Mouse (Mus musculus) cerebellum, adult 18-20 months (tissue): ENCODE measurements at regions not wholly inside any gene's neighbourhood (a gene's known extent, or its start where the extent isn't known, plus 50 kb on each side); places are given as distances from the start of the nearest gene placed in this dataset.

ENCODE experiments used
- DNase-seq, 2 experiments: peaks; one replicate each; pipeline ENCODE4 v3.0.0; 2021

DNA sequence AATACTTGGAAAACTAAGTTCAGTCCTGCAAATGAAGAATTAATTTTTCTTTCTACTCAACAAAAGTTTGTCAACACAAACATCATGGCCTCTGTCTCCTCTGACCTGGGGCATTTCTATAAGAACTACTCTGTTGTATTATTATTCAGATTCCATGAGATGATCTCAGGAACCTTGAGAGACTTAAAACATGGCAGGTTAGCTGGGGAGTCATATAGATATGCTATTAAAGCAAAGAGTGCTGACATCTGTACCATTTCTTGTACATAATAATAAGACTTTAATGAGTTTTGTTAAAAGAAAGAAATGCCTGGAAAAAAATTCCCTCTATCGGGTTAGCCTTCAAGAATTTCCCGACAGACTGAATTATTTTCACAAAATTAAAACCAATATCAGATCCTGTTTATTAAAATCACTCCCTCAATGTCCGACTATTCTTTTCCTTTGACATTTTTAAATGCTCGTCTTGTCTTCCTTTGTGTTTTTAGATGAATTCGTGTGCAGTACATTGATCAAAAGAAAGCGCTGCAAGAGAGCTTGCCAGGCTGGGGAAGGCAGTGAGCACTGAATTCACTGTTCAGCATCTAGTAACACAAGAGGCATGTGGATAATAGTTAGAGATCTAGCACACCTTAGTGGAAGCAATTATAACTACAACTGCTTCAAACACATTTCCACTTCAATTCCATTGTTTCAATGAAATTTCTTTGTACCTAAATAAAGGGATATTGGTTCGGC, 145.0 kb upstream of the Cxadr start:
- peak; percentile 25 to 37 for DNase-seq

GRCm38 (mm10) chr16:78153899-78154605, 147.2 kb upstream of the Cxadr start:
- no peak for DNase-seq

DNA sequence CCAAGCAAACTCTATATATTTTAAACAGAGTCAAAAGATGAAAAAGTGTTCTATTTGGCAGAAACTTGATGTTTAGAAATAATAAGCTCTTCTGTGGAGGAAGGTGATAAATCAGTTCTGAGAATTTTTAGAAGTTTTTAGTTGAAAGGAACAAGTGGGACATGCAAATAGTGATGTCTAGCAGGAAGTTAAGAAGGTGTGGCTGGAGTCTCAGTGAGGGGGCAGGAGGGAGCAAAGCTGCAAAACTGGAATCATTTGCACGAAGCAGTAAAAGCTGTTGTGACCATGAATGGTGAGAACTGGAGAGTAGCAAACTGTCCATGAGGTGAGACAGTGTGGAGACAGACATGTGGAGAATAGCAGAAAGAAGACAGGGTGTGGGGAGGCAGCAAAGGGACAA, 157.1 kb upstream of the Cxadr start:
- DNase-seq, result no peak

DNA sequence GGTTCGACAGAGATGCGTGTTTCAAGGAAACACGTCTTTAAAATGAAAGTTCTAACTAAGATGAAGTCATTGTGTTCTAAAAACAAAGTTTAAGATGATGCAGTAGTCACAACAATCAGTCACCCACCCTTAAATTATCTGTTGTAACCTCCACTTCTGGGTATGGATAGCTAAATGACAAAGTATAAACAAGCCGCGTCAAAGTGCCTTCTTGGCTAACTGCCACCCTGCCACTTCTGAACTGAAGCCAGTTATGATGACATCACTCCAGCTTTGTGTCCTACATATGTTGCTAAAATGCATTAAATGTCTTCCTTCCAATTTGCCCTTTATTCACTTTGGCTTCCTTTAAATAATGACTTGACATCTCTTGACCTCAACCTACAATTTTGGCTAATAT, 165.8 kb upstream of the Cxadr start:
- no peak for DNase-seq

- no peak for DNase-seq
Observed at GRCm38 (mm10) chr16:78134531-78134930, 166.8 kb upstream of the Cxadr start.

- no peak for DNase-seq
Observed at GRCm38 (mm10) chr16:78121668-78122067, 179.6 kb upstream of the Cxadr start.

GRCm38 (mm10) chr16:78120346-78120899, 180.9 kb upstream of the Cxadr start:
- DNase-seq, result peak; percentile 14 to 18

GRCm38 (mm10) chr16:78104246-78104645, 197.0 kb upstream of the Cxadr start:
- no peak for DNase-seq

DNA sequence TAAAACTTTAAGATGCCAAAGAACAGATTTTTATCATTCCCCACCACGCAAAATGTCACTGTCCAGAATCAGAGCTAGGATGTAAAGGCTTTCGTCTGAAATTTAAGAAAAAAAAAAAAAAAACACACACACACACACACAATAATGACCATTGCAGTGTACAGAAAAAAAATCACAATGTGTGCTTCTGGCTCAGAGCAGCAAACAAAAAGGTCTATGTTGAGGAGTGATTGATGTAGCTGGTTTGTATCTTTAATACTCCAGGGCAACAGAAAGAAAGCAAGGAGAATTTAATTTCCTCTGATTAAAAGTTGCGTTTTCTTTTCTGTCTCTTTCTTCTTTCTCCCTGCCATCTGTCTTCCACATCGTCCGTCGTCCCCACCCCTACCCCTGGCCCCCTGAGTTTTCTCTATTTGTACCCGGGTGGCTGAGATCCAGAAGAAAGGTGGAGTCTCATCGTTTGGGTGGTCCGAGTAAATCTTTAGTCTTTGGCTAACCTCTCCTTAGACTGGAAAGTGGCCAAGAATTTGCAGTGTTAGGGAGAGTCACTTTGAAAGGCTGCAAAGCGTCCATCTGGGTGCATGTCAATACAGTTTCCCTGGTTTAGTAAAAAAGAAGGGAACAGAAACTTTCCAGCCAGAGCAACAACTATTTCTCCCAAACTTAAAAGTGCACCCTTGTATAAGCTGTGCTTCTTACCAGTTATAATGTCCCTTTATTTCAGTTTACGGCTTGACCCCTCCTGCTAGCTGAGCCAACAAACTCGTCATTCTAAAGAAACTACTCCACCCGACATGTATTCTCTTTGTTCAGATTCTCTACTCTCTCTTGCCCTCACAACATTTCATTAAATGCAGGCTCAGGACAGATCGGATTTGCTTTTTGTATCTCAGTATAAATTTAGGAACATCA, 199.6 kb upstream of the Cxadr start:
- DNase-seq, result no peak

- DNase-seq, result no peak
Observed at GRCm38 (mm10) chr16:78099842-78100241, 201.4 kb upstream of the Cxadr start.

DNA sequence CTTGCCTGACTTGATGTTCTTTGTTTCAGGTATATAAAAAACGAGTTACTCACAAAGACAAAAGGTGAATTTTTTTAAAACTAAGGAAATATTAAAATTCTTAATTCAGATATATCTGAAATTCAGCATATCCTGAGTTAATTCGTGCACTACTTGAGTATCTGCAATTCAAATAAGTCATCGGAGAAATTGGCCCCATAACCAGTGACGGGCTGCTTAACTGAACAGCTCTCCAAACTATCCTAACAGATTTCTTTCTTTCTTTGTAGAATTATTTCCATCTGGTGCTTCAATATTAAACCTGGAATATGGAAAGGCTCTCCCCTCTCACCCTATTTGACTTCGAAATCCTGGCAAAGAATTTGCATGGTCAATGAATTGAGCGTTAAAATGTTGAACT, 202.2 kb upstream of the Cxadr start:
- no peak for DNase-seq

DNA sequence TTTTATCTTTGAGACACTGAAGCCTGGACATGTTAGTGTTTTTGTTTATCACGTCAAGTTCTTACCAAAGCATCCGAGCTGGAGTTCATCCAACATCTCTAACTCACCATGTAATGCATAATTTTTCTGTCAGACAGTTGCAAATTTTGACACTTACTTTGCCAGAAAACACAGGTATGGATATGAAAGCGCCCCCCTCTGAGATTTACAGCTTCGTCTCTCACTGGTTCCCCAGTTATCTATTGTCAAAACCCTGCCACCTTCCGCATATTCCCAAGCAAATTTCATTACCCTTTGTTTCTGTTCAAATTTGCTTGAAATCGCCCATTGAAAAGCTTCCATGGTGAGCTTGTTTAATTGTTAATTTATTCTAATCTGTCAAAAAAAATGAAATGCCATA, 202.7 kb upstream of the Cxadr start:
- DNase-seq, result no peak

GRCm38 (mm10) chr16:78096571-78096970, 204.7 kb upstream of the Cxadr start:
- no peak for DNase-seq

DNA sequence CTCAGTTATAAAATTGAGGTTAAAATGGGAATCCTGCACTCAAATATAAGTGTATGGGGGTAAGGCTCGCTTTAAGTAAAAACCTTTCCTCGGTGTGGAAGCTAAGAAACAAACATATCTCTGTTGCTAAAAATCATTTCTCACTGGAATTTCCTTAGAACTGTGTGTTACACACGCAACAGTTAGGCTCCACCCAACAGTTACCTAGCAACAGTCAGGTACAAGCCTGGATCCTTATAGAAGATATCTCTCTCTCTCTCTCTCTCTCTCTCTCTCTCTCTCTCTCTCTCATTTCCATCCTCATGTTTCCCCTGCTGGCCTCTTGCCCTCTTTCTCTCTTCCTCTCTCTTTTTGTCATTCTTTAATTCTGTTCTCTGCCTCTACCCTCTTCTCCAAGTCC, 211.1 kb upstream of the Cxadr start:
- no peak for DNase-seq

- no peak for DNase-seq
Observed at GRCm38 (mm10) chr16:78067532-78068118, 233.7 kb upstream of the Cxadr start.

DNA sequence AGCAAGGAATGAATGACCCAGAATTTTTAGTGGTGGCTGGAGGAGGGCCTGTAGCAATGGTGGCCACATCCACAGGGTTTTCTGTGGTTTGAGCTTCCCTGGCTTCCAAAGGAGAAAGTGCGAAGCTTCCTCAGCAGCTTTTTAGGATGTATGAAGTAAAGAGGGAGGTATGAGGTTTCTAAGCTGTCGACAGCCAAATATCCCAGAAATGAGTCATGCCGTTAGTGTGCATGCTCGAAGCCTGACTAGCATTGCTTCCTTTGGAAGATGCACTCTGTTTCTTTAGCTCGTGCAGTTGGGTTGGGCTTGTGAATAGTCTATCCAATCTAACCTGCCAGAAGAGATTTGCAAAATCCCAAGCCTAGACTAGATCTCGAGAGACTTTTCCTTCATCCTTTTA, 240.8 kb upstream of the Cxadr start:
- DNase-seq, result no peak

- DNase-seq, result no peak
Observed at GRCm38 (mm10) chr16:78057549-78057948, 243.7 kb upstream of the Cxadr start.

GRCm38 (mm10) chr16:78052133-78052532, 249.2 kb upstream of the Cxadr start:
- DNase-seq, result no peak

DNA sequence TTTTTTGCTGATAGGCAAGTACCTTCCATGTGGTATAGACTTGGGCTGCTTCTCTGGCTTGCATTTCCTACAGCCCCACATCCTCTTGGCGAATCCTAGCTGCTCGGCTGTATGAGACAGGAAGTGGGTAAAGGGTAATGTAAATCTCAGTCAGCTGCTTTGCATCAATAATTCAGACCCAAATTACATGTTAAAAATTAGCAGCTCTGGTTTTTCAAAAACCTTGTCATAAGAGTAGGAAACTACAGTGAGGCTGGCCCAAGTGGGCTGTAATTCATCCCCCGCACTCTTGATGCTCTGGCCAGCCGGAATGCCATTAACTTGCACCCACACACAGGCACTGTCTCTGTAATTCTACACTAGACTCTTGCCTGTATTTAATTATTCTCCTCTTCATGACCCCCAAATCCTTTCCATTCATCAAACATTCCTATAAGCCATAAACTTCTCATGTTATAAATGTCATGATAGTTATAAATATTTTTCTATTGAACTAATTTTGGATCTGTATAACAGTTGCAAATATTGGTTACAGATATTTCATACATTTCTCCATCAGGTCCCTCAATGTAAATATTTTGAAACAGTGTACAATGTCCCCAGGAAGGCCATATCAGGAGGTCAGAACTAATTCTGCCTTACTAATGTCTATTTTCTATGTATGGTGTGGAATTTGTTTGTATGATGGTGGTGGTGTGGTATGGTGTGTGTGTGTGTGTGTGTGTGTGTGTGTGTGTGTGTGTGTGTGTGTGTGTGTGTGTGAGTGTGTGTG, 261.0 kb upstream of the Cxadr start:
- no peak for DNase-seq

DNA sequence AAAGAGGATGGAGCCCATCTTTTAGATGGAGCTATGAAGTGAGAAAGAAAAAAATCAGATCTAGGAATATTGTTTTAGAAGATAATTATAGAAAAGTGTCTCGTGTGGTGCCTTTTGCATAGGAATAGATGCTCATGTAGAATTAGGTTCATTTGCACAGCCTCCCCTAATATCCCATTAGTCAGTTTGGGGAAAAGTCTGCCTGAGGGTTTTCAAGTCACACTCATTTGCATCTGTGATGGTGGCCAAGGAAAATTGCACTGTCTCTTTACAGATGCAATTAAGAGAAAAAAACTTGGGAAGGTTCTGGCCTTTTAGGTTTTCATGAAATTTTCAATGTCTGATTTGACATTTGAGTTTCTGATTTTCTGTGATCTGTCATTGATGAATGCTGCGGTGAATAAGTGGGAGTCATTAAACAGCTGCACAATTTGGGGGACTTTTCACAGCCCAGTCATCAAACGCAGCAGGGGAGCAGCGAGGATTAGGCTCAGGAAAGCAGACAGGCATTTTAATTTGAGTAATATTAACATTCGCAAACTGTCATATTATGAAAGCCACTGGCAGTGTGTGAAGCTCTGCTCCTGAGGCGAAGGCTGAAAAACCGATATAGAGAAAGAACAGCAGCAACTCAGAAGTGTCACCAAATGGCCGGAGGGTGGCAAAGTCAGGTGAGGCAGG, 281.5 kb upstream of the Cxadr start:
- DNase-seq, result no peak

DNA sequence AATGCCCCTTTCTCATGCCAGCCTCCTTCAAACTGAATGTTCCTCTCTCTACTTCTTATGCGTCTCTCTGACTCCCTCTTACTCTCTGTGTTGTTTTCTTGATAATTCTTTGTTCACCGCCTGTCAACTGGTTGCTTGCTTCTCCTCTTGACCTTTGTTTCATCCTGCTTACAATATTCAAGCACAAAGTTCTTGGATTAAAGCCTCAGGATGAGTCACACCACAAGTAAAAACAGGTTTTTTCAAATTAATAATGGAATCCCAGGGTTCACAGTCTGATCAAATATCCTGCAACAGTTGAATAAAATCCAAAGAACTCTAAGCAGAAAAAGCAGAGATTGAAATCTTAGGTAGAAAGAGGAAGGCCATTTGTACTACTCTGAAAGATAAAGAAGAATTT, 285.9 kb upstream of the Cxadr start:
- DNase-seq, result no peak
